ENCODE assay signal across 12 mouse cellular contexts in the genomic region with DNA sequence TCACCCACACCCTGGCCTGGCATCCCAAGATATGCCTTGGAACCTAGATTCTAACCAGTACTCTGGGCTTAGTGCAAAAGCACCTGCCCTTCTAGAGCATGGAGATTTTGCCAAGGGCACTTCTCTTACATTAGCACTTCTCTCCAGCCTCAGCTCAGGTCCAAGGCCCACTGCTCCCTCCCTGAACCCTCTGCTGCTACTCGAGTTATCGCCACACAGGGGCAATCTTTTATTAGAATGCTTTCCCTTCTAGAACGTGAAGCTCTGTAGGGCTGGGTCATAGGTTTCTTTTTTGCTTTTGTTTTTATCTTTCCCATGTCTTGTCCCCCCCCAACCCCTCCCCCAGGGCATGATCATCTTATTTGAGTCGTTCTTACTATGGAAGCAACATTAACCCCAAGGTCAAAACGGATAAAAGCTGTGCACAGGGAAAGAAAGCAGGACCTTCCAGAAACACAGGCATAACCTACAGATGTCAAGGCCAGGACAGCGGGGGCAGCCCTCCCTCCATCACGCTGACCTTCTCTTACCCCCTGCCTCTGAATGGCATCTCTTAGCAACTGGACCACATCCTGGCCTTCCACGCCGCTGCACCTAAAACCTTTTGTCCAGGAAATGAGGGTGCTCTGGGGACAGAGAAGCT. TPM values are rescaled to one million over a fixed set of nuclear protein-coding genes. Genes with fewer than 3 reads are reported as not detected.
DNase-seq lines count a peak whose midpoint lies in the region; ATAC-seq and TF ChIP-seq lines count a peak whose summit lies in the region.
"Had no signal": no experiment of that assay in that cellular context is flagged by ENCODE, and none has a peak within 500 bp of the region (broad histone marks: within the 10 kb centered on the region; RNA-seq: fewer than 3 reads in every experiment).

No protein-coding gene starts in this region.

- H3K27ac ChIP-seq in forebrain, embryonic 11.5 days (ENCODE audit: low read depth, low read length), result no peak overlapping the region
- no peak overlapping the region for H3K27ac ChIP-seq in forebrain, embryonic 13.5 days
- no peak overlapping the region for H3K27ac ChIP-seq in liver, postnatal 0 days (ENCODE audit: low read depth)
- no peak overlapping the region for H3K27ac ChIP-seq in liver, embryonic 11.5 days (ENCODE audit: low read depth, low read length)
- no peak overlapping the region for H3K27ac ChIP-seq in thymus, adult 2 months (ENCODE audit: control insufficient read depth, insufficient read depth, low read length)
- H3K27ac ChIP-seq: liver, embryonic 12.5 days had no signal

- no peaks in the 10 kb centered on the region for H3K36me3 ChIP-seq in forebrain, embryonic 11.5 days (ENCODE audit: control insufficient read depth, insufficient read depth, low read length)
- no peaks in the 10 kb centered on the region for H3K36me3 ChIP-seq in forebrain, embryonic 13.5 days (ENCODE audit: poor library complexity, severe bottlenecking)
- H3K36me3 ChIP-seq in liver, postnatal 0 days (replicated peaks; ENCODE audit: insufficient read depth, low read length), result no peaks in the 10 kb centered on the region
- H3K36me3 ChIP-seq in liver, embryonic 11.5 days (ENCODE audit: control insufficient read depth, insufficient read depth, low read length), result no peaks in the 10 kb centered on the region
- H3K36me3 ChIP-seq in thymus, adult 2 months (ENCODE audit: control insufficient read depth, insufficient read depth, low read length), result no peaks in the 10 kb centered on the region
- H3K36me3 ChIP-seq: liver, embryonic 12.5 days had no signal

- no peak for ATAC-seq in forebrain, embryonic 11.5 days (replicated peaks; ENCODE audit: low FRiP score)
- no peak for ATAC-seq in forebrain, embryonic 13.5 days
- ATAC-seq in liver, postnatal 0 days, result no peak
- no peak for ATAC-seq in liver, embryonic 11.5 days (replicated peaks; ENCODE audit: low FRiP score)
- ATAC-seq in megakaryocyte progenitor cell, adult 5-6 weeks (replicated peaks; ENCODE audit: poor library complexity), result peak; percentile 30; the same call in 1 of the 2 replicates
- no peak for ATAC-seq in inflammation-experienced regulatory T-cells, adult 6 months
- ATAC-seq: liver, embryonic 12.5 days had no signal

- H3K9ac ChIP-seq in forebrain, embryonic 11.5 days (ENCODE audit: low read length), result no peak overlapping the region; the same call in 1 of the 2 replicates
- no peak overlapping the region for H3K9ac ChIP-seq in forebrain, embryonic 13.5 days
- H3K9ac ChIP-seq in liver, postnatal 0 days (replicated peaks), result no peak overlapping the region
- H3K9ac ChIP-seq in liver, embryonic 11.5 days (ENCODE audit: low read depth, low read length), result no peak overlapping the region
- H3K9ac ChIP-seq: liver, embryonic 12.5 days had no signal

- no peak for TF ChIP-seq EP300 in liver, postnatal 0 days (IDR thresholded peaks at IDR 0.05; ENCODE audit: low read depth)

- TF ChIP-seq CTCF in liver, postnatal 0 days (IDR thresholded peaks at IDR 0.05; ENCODE audit: low read depth), result peak; percentile 34
- no peak for TF ChIP-seq CTCF in thymus, adult 2 months (IDR thresholded peaks at IDR 0.05; ENCODE audit: borderline replicate concordance, control insufficient read depth, extremely low read depth, insufficient read depth, low read length, poor library complexity)

- TF ChIP-seq POLR2A in thymus, adult 2 months (IDR thresholded peaks at IDR 0.05; ENCODE audit: control insufficient read depth, extremely low read depth, insufficient read depth, low read length, poor library complexity), result no peak

- H3K4me2 ChIP-seq in forebrain, embryonic 11.5 days (ENCODE audit: low read depth, low read length, severe bottlenecking), result no peak overlapping the region
- H3K4me2 ChIP-seq in forebrain, embryonic 13.5 days, result no peak overlapping the region
- H3K4me2 ChIP-seq in liver, postnatal 0 days (ENCODE audit: low read depth, low read length), result no peak overlapping the region
- H3K4me2 ChIP-seq in liver, embryonic 11.5 days, result no peak overlapping the region
- H3K4me2 ChIP-seq: liver, embryonic 12.5 days had no signal

- peaks cover 9% of the 10 kb centered on the region; the same call in 1 of the 2 replicates for H3K4me1 ChIP-seq in forebrain, embryonic 11.5 days (replicated peaks; ENCODE audit: control insufficient read depth, insufficient read depth, low read length)
- H3K4me1 ChIP-seq in forebrain, embryonic 13.5 days, result peaks cover 9% of the 10 kb centered on the region
- no peaks in the 10 kb centered on the region for H3K4me1 ChIP-seq in liver, postnatal 0 days (ENCODE audit: insufficient read depth)
- no peaks in the 10 kb centered on the region for H3K4me1 ChIP-seq in liver, embryonic 11.5 days (replicated peaks; ENCODE audit: control insufficient read depth, insufficient read depth, low read length)
- peaks cover 14% of the 10 kb centered on the region for H3K4me1 ChIP-seq in thymus, adult 2 months (replicated peaks; ENCODE audit: control insufficient read depth, insufficient read depth, low read length)
- H3K4me1 ChIP-seq: liver, embryonic 12.5 days had no signal

- H3K27me3 ChIP-seq in forebrain, embryonic 11.5 days (ENCODE audit: control insufficient read depth, insufficient read depth, low read length), result 0 out of 2 replicates have a peak, but pooled peaks cover 3% of the 10 kb centered on the region
- H3K27me3 ChIP-seq in forebrain, embryonic 13.5 days, result peaks cover 11% of the 10 kb centered on the region; the same call in 1 of the 2 replicates
- H3K27me3 ChIP-seq in liver, postnatal 0 days (ENCODE audit: insufficient read depth, low read length), result no peaks in the 10 kb centered on the region
- no peaks in the 10 kb centered on the region; the same call in 1 of the 2 replicates for H3K27me3 ChIP-seq in liver, embryonic 11.5 days (replicated peaks; ENCODE audit: control insufficient read depth, insufficient read depth, low read length)
- H3K27me3 ChIP-seq in thymus, adult 2 months (ENCODE audit: control insufficient read depth, insufficient read depth, low read length), result no peaks in the 10 kb centered on the region

- no peak overlapping the region for H3K4me3 ChIP-seq in forebrain, embryonic 11.5 days (ENCODE audit: low read depth, low read length)
- no peak overlapping the region for H3K4me3 ChIP-seq in forebrain, embryonic 13.5 days
- H3K4me3 ChIP-seq in liver, postnatal 0 days (ENCODE audit: low read depth, low read length), result no peak overlapping the region
- H3K4me3 ChIP-seq in liver, embryonic 11.5 days (ENCODE audit: low read depth, low read length), result no peak overlapping the region
- no peak overlapping the region for H3K4me3 ChIP-seq in thymus, adult 2 months (ENCODE audit: control insufficient read depth, insufficient read depth, low read length)
- H3K4me3 ChIP-seq: liver, embryonic 12.5 days had no signal

- 19% methylated on average over 9 of the region's 9 CpGs for WGBS in forebrain, embryonic 11.5 days
- WGBS in forebrain, embryonic 13.5 days, result 24% methylated on average over 9 of the region's 9 CpGs
- 38% methylated on average over 9 of the region's 9 CpGs for WGBS in liver, postnatal 0 days (ENCODE audit: insufficient replicate concordance)
- 38% methylated on average over 9 of the region's 9 CpGs for WGBS in liver, embryonic 11.5 days
- WGBS in thymus, adult 2 months, result 38% methylated on average over 9 of the region's 9 CpGs

- no peaks in the 10 kb centered on the region for H3K9me3 ChIP-seq in forebrain, embryonic 11.5 days (ENCODE audit: control insufficient read depth, low read length)
- no peaks in the 10 kb centered on the region for H3K9me3 ChIP-seq in forebrain, embryonic 13.5 days (replicated peaks)
- H3K9me3 ChIP-seq in liver, postnatal 0 days (ENCODE audit: low read length), result no peaks in the 10 kb centered on the region
- H3K9me3 ChIP-seq in liver, embryonic 11.5 days (ENCODE audit: control insufficient read depth, low read length), result no peaks in the 10 kb centered on the region
- H3K9me3 ChIP-seq: liver, embryonic 12.5 days had no signal

- DNase-seq in forebrain, embryonic 11.5 days (ENCODE audit: low spot score), result peak; percentile 50
- no peak for DNase-seq in liver, postnatal 0 days
- no peak for DNase-seq in liver, embryonic 11.5 days (ENCODE audit: low spot score)
- DNase-seq in ES-CJ7 (ENCODE audit: low read depth, low spot score), result peak; percentile 28
- DNase-seq in thymus, adult 2 months, result no peak
- DNase-seq: adrenal gland, postnatal 25 days; heart, adult 18-20 months; right cerebral cortex, postnatal 14 days had no signal

RNA-seq across cellular contexts. Expression of a gene that starts 7.4 kb away (rescaled TPM):
- 0.41 and 0.65 TPM in 2 replicates for polyA plus RNA-seq in forebrain, embryonic 11.5 days (2014; fragmentation: Nextera tagmentation; extraction: Ambion mirVana)
- polyA plus RNA-seq in forebrain, embryonic 13.5 days (2015; fragmentation: Nextera tagmentation; extraction: Ambion mirVana), result 0.48 and 0.59 TPM in 2 replicates
- polyA plus RNA-seq in liver, postnatal 0 days (2015; fragmentation: Nextera tagmentation; extraction: Ambion mirVana), result 5.2 and 6.5 TPM in 2 replicates
- 3.3 and 4.2 TPM in 2 replicates for polyA plus RNA-seq in liver, embryonic 11.5 days (2014; fragmentation: Nextera tagmentation; extraction: Ambion mirVana)
- total RNA-seq in megakaryocyte progenitor cell, adult 5-6 weeks (2015), result 83.9 and 84.9 TPM in 2 replicates
- 179 and 185 TPM in 2 replicates for total RNA-seq in megakaryocyte progenitor cell, adult 5-6 weeks (2017)
- polyA plus RNA-seq in inflammation-experienced regulatory T-cells, adult 6 months (2017; shearing (Covaris generic)), result 1 to 10 TPM in 2 of 3 experiments, under 1 TPM in 1; 0.56 to 2.0 (median 1.1) TPM
- polyA plus RNA-seq in thymus, adult 2 months (2012; rRNA removed), result 3.5 and 4.1 TPM in 2 replicates

Comparison
In these comparisons a context has a peak if more than half of its experiments do, and no peak if none do; other contexts are left out.
1. DNase-seq: peak in forebrain, embryonic 11.5 days (single experiment) and ES-CJ7 (single experiment); none in liver, postnatal 0 days (single experiment), liver, embryonic 11.5 days (single experiment) and thymus, adult 2 months (single experiment).